Mouse (Mus musculus) megakaryocyte progenitor cell, adult 5-6 weeks (primary cell): ENCODE measurements at regions not wholly inside any gene's neighbourhood (a gene's known extent, or its start where the extent isn't known, plus 50 kb on each side); places are given as distances from the start of the nearest gene placed in this dataset.
A peak's percentile ranks its signal among the peaks of the same experiment; 100 is the strongest.

Source experiments
- ATAC-seq: replicated peaks from 2 replicates; pipeline ENCODE4 v1.8.0; 2016; ENCODE audit warnings: mild to moderate bottlenecking, moderate TSS enrichment, inconsistent platforms; ENCODE audit not compliant: poor library complexity

DNA sequence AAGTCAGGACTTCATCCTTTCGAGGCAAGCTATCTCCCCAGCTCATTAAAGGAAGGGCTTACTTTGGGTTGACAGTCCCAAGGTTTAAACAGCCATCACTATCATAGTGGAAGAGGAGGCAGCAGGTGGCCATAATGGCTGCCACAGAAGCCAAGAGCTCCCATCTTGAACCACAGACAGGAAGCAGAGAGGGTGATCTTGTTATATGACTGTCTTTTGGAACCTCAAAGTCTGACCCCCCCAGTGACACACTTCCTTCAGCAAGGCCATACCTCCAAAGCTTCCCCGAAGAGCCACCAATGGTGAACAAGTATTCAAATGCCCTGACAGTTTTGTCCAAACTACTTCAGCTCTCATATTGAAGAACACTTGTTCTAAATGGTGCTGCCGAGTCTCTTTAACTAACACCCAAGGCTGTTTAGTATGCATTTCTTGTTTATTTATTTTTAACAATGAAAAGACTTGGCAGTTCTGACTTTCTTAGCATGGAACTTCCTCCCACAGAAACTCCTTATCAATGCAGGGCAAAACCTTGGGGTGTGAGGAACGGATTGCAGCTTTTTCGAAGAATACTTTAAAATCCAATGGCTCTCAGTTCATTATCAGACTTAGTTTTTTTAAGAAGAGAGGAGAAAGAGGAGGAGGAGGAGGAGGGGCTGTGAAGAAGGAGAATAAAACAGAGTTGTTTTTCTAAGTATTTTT, 79.8 kb upstream of the Tnik start:
- ATAC-seq: peak; percentile 60

DNA sequence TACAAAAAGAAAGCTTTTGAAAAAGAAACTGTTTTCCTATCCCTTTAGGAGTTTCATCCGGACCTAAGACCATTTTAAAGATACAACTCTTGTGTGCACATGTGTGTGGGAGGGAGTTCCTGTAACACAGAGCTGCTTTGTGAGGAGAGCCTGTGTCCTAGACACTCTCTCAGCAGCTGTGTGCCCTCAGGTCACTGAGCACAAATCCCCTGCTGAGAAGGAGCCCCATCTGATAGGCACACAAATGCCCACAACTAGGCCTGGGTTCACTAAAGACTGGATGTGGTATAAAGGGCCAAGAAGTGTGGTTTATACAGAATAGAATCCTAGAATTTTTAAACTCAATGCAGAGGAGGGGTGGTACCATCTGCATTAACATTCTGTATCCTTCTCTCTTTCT, 77.5 kb upstream of the Tnik start:
- ATAC-seq: no peak

DNA sequence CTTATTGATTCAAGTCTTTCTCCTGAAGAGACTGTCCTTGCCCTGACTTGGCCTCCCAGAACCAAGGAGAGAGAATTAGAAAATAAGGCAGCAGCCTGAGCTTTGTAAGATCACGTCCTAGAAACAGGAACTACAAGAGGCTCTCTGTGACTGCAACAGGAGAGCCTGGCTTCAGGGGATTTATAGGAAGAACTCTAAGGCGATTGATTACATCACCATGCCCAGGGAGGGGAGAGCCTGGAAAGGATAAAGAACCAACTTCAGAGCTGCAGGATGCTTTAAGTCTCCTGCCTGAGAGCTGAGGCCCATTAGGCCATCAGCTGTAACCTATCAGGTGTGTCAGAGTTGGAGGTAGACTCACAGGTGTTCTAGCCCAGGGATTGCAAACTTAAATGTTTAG, 77.1 kb upstream of the Tnik start:
- ATAC-seq: peak; percentile 42; the same call in 1 of the 2 replicates

DNA sequence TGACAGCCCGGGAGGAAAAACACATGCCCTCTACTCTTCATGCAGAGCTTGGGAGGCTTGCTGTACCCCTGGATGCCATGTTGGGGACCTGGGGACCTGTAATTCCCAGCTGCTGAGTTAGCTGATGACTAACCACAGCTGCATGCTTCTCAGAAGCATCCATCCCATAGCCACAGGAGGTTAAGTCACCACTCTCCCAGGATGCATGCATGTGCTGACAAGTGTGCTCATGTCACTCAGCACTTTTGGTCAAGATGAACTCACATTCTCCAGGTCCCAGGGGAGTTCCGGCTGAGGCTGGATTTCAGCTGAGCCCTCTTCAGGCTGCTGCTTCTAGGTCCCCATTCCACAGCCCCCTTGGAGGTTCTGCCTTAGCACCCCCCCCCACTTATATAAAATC, 73.6 kb upstream of the Tnik start:
- ATAC-seq: no peak

DNA sequence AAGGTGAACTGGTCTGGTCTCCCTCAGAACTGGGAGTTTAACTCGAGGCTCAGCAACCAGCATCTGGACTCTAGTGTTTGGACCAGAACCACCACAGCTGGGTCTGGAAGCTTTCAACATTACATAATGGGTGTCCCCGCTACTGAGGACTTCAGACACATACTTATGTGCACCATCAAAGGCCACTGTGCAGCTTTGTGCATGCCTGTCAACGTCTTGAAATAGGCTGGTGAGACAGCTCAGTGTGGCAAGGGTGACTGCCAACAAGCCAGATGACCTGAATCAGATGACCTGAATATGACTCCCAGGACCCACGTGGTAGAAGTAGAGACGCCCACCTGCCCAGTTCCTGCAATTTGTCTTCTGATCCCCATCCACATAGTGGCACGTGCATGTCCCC, 72.8 kb upstream of the Tnik start:
- ATAC-seq: no peak

DNA sequence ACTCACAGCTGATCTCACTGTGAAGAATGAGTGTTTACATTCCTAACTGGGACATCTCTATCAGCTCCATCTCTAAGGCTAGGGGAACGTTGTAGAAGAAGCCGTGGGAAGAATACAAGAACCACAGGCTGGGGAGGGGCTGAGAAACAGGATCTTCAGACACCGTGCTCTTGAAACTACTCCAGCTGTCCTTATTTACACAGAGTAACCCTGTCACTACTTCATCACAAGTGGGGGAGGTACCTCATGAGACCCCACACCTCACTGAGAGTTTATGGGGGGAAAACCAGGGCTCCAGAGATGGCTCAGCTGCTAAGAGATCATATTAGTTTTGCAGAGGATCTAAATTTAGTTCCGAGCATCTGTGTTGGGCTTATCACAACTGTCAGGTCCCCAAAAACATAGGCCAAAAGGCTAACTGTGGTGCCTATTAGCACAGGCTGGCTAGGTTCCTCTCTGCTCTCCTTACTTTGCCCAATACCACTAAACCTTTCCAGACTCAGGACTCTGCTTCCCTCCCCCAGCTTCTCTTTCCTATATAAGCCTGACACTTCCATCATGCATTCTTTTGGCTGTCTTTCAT, 68.5 kb upstream of the Tnik start:
- ATAC-seq: no peak

DNA sequence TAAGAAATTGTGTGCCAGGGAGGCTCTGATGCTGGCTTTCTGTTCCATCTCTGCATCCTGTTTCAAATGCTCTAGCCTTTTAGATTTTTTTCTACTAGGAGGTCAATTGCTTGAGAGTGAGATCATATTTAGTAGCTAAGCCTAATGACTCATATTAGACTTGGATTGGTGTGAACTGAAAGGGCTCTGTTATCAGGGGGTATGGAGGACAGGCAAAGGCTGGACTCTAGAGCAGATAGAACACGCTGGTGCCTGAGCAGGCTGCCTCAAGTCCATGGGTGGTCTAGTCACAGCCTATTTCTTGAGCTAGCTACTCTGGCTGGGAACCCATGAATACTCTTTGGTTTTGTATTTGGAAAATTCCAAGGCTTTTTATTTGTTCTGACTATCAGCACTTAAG, 66.2 kb upstream of the Tnik start:
- ATAC-seq: no peak

DNA sequence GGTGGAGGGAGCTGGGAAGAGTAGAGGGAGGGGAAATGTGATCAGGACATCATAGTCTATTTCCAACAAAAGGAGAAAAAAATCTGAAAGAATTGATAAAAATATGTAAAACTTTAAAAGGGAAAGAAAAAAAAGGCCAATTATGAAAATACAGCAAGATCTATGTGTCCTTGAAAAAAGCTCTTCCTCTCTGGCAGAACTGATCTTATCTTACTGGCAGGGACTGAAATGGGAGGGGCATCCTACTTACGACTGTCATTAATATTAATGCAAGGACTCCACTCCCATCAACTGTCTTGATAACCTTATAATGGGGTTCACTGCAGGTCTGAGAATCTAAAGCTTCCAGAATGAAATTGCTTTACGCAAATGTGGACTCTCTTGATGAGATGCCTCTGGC, 53.7 kb upstream of the Tnik start:
- ATAC-seq: no peak

DNA sequence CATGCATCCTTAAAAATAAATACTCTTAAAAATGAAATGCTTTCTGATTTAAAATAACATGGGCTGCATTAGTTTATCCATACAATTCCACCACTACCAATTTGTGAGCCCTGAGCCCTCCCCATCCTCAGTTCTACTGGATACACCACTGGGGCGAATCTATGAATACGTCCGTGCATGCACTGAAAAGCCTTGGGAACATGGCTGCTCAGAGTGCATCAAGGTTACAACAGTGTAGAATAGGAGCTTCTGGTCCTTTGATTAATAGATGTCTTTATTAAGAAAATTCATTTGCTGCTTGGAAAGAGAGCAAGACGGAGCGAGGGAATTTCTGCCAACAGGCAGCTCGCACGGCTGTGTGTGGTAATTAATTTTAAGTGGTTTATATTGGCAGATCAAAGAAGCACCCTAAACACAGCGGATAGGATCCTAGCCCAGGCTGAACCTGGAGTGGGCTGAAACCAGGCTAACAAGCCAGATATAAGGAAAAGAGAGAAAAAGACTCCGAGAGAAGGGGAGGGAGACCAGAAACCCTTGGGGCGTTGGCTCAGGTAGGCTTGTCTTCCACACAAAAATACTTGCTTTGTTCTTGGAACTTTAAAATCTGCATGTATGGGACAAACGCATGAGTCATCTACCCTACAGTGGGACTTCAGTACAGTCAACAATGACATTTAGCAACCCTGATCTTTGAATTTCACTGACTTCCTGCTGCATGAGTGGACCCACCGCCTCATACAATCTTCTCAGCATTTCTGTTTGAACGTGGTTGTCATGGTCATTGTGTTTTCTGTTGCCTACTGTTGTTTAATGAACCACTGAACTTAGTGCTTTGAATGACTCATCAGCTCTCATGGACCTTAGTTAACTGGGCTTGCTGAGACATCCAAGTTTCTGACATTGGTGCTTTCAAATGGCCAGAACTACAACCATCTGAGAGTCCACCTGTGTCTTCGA, 51.9 kb upstream of the Tnik start:
- no peak for ATAC-seq
